ENCODE assay signal across 13 mouse cellular contexts in the genomic region with DNA sequence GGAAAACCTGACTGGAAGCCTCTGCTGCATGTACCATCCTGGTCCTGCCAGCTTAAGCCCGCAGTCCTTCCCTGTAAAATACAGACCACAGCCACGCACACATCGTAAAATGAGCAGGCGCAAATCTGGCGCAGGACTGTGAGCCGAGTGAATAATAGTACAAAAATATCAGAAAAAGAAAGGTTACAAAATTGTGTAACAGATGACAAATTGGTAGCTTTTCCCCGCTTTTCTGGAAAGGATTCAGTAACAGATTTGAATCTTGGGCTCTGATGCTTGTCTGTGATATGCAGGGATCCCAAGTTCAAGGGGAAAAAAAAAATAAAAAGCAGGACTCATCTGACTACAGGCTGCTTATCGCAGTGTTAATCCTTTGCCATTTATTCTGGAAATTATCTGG.
DNase-seq lines count a peak whose midpoint lies in the region; ATAC-seq and TF ChIP-seq lines count a peak whose summit lies in the region.
"Had no signal": no experiment of that assay in that cellular context is flagged by ENCODE, and none has a peak within 500 bp of the region (broad histone marks: within the 10 kb centered on the region; RNA-seq: fewer than 3 reads in every experiment).

No protein-coding gene starts in this region.

- DNase-seq in forebrain, embryonic 10.5 days (ENCODE audit: extremely low spot score, low spot score) = no peak
- DNase-seq in forebrain, embryonic 11.5 days (ENCODE audit: low spot score) = no peak
- peak; percentile 25 for DNase-seq in layer of hippocampus, adult 11-12 months (ENCODE audit: low spot score)
- DNase-seq in layer of hippocampus, postnatal 10 days (ENCODE audit: low spot score in 2 of 2) = no peak
- no peak for DNase-seq in embryo, embryonic 11 days
- no peak for DNase-seq in lung, adult 18-20 months
- DNase-seq: gastrocnemius, postnatal 14 days; kidney, adult 8-10 months had no signal

- H3K4me1 ChIP-seq in forebrain, embryonic 10.5 days = peaks cover 56% of the 10 kb centered on the region
- H3K4me1 ChIP-seq in forebrain, embryonic 11.5 days (replicated peaks; ENCODE audit: control insufficient read depth, insufficient read depth, low read length) = peaks cover 2% of the 10 kb centered on the region; the same call in 1 of the 2 replicates
- peaks cover 7% of the 10 kb centered on the region; the same call in 1 of the 2 replicates for H3K4me1 ChIP-seq in bone marrow, adult 2 months (ENCODE audit: control insufficient read depth, insufficient read depth, low read length)

- H3K4me2 ChIP-seq in forebrain, embryonic 11.5 days (ENCODE audit: low read depth, low read length, severe bottlenecking) = no peak overlapping the region
- H3K4me2 ChIP-seq: liver, embryonic 15.5 days had no signal

- no peak for ATAC-seq in forebrain, embryonic 11.5 days (replicated peaks; ENCODE audit: low FRiP score)
- peak; percentile 15; the same call in 1 of the 2 replicates for ATAC-seq in granulocyte monocyte progenitor cell, adult 5-6 weeks (replicated peaks; ENCODE audit: poor library complexity, severe bottlenecking)
- ATAC-seq: hindbrain, postnatal 0 days; Patski had no signal

- peak overlapping the region; percentile 27; the same call in 1 of the 2 replicates for H3K27ac ChIP-seq in forebrain, embryonic 10.5 days
- H3K27ac ChIP-seq in forebrain, embryonic 11.5 days (ENCODE audit: low read depth, low read length) = no peak overlapping the region
- H3K27ac ChIP-seq in bone marrow, adult 2 months (ENCODE audit: control insufficient read depth, insufficient read depth, low read depth, low read length, poor library complexity) = peak overlapping the region; percentile 56; the same call in 1 of the 2 replicates
- H3K27ac ChIP-seq: hindbrain, postnatal 0 days; liver, embryonic 15.5 days had no signal

- WGBS in forebrain, embryonic 10.5 days = 92% methylated on average over 8 of the region's 8 CpGs
- 87% methylated on average over 8 of the region's 8 CpGs for WGBS in forebrain, embryonic 11.5 days
- WGBS in bone marrow, adult 2 months = 81% methylated on average over 8 of the region's 8 CpGs

- H3K9ac ChIP-seq in forebrain, embryonic 11.5 days (ENCODE audit: low read length) = no peak overlapping the region
- H3K9ac ChIP-seq: liver, embryonic 15.5 days had no signal

- no peaks in the 10 kb centered on the region for H3K9me3 ChIP-seq in forebrain, embryonic 10.5 days
- H3K9me3 ChIP-seq in forebrain, embryonic 11.5 days (ENCODE audit: control insufficient read depth, low read length) = no peaks in the 10 kb centered on the region
- H3K9me3 ChIP-seq: liver, embryonic 15.5 days had no signal

- no peaks in the 10 kb centered on the region for H3K27me3 ChIP-seq in forebrain, embryonic 10.5 days (ENCODE audit: poor library complexity, severe bottlenecking)
- no peaks in the 10 kb centered on the region for H3K27me3 ChIP-seq in forebrain, embryonic 11.5 days (ENCODE audit: control insufficient read depth, insufficient read depth, low read length)
- H3K27me3 ChIP-seq: liver, embryonic 15.5 days; Patski had no signal

- H3K4me3 ChIP-seq in forebrain, embryonic 10.5 days = no peak overlapping the region
- no peak overlapping the region for H3K4me3 ChIP-seq in forebrain, embryonic 11.5 days (ENCODE audit: low read depth, low read length)
- H3K4me3 ChIP-seq in bone marrow, adult 2 months (replicated peaks; ENCODE audit: control insufficient read depth, low read depth, low read length) = no peak overlapping the region
- H3K4me3 ChIP-seq: liver, embryonic 15.5 days had no signal

- peaks cover 15% of the 10 kb centered on the region; the same call in 1 of the 2 replicates for H3K36me3 ChIP-seq in forebrain, embryonic 10.5 days (replicated peaks)
- no peaks in the 10 kb centered on the region for H3K36me3 ChIP-seq in forebrain, embryonic 11.5 days (ENCODE audit: control insufficient read depth, insufficient read depth, low read length)
- H3K36me3 ChIP-seq: liver, embryonic 15.5 days had no signal

- no peak for TF ChIP-seq POLR2A in bone marrow, adult 2 months (IDR thresholded peaks at IDR 0.05; ENCODE audit: borderline replicate concordance, control insufficient read depth, low read depth, low read length)

- TF ChIP-seq CTCF in bone marrow, adult 2 months (IDR thresholded peaks at IDR 0.05; ENCODE audit: control insufficient read depth, insufficient read depth, low read length) = no peak
